Mouse (Mus musculus) forebrain, embryonic 11.5 days (tissue): Measurements from ENCODE around the gene Cckar. TPM values are rescaled to one million over a fixed set of nuclear protein-coding genes. Genes with fewer than 3 reads are reported as not detected.

ENCODE experiments used
- ATAC-seq: fragments of 200-750 bp; cut with Nextera tagmentation; replicated peaks from 2 replicates; pipeline ENCODE4 v1.8.0; 2017; ENCODE audit warnings: moderate TSS enrichment; ENCODE audit not compliant: low FRiP score
- DNase-seq: peaks from one replicate; pipeline ENCODE4 v3.0.0-alpha.2; 2017; ENCODE audit warnings: low spot score
- H3K27ac ChIP-seq: fragments of 300-500 bp; sonication (generic); 2 replicates; pipeline ENCODE4 v1.5.1; 2014; ENCODE audit warnings: low read depth, low read length
- H3K27me3 ChIP-seq: fragments of 300-500 bp; sonication (generic); 2 replicates; pipeline ENCODE4 v1.6.1; 2014; ENCODE audit warnings: mild to moderate bottlenecking, low read length, mixed read lengths; ENCODE audit not compliant: control insufficient read depth, insufficient read depth
- H3K36me3 ChIP-seq: fragments of 300-500 bp; sonication (generic); 2 replicates; pipeline ENCODE4 v1.6.1; 2014; ENCODE audit warnings: mild to moderate bottlenecking, low read length, moderate library complexity, mixed read lengths; ENCODE audit not compliant: control insufficient read depth, insufficient read depth
- H3K4me1 ChIP-seq: fragments of 300-500 bp; sonication (generic); replicated peaks from 2 replicates; pipeline ENCODE4 v1.6.1; 2014; ENCODE audit warnings: low read length, mixed read lengths; ENCODE audit not compliant: control insufficient read depth, insufficient read depth
- H3K4me2 ChIP-seq: fragments of 300-500 bp; sonication (generic); 2 replicates; pipeline ENCODE4 v1.6.1; 2014; ENCODE audit warnings: low read depth, mild to moderate bottlenecking, low read length, moderate library complexity, mixed read lengths; ENCODE audit not compliant: severe bottlenecking
- H3K4me3 ChIP-seq: fragments of 300-500 bp; sonication (generic); 2 replicates; pipeline ENCODE4 v1.5.1; 2014; ENCODE audit warnings: low read depth, low read length
- H3K9ac ChIP-seq: fragments of 300-500 bp; sonication (generic); 2 replicates; pipeline ENCODE4 v1.6.1; 2014; ENCODE audit warnings: low read length
- H3K9me3 ChIP-seq: fragments of 300-500 bp; sonication (generic); 2 replicates; pipeline ENCODE4 v1.6.1; 2016; ENCODE audit warnings: low read length, mixed read lengths; ENCODE audit not compliant: control insufficient read depth
- WGBS: fragments of 180-500 bp; shearing (Covaris S2); extraction: QIAGEN DNeasy Blood & Tissue Kit; methylation state at CpG from one replicate; pipeline ENCODE4 v1.1.7; 2014; 5-methylcytosine and 5-hydroxymethylcytosine counted together
- polyA plus RNA-seq: library from polyadenylated mRNA; unstranded; fragments of >200 nt; fragmentation: Nextera tagmentation; extraction: Ambion mirVana; gene quantifications from 2 replicates; pipeline ENCODE4 v1.2.1, GENCODE M21; 2014

Cckar gene
- polyA plus RNA-seq, 1 experiment from 2014 or later = 2.9 TPM

DNA sequence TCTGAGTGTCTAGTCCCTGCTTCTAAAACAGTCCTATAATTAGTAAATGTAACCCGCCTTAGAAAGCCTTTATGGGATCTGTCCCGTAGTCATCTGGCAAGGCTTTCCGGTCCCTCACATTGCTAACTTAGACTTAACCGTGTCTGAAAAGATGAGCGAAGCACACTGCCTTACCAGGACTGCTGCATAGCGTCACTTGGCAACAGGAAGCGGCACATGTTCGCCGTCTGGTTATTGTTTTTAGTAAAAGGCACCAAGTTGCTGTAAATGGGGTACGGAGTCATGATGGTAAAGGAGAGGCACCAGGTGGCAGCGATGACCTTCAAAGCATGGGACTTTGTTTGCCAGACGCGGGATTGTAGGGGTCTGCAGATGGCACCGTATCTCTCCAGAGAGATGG is 4.8 kb downstream of the Cckar start:
- no peak overlapping the region for H3K4me2 ChIP-seq
- H3K36me3 ChIP-seq = no peaks in the 10 kb centered on the region
- no peak for ATAC-seq
- H3K9me3 ChIP-seq = no peaks in the 10 kb centered on the region
- no peak overlapping the region for H3K4me3 ChIP-seq
- 89% methylated on average over 14 of the region's 14 CpGs for WGBS
- peaks cover 3% of the 10 kb centered on the region; the same call in 1 of the 2 replicates for H3K4me1 ChIP-seq
- no peak overlapping the region for H3K27ac ChIP-seq
- no peak overlapping the region for H3K9ac ChIP-seq
- H3K27me3 ChIP-seq = no peaks in the 10 kb centered on the region
- DNase-seq = no peak

GRCm38 (mm10) chr5:53697794-53698193 is 9.7 kb downstream of the Cckar start:
- WGBS = 85% methylated on average over 9 of the region's 9 CpGs
- Histone ChIP-seq H3K4me1 (no peaks in the 10 kb centered on the region), H3K36me3 (no peaks in the 10 kb centered on the region), H3K4me2 (no peak overlapping the region), H3K9me3 (no peaks in the 10 kb centered on the region), H3K4me3 (no peak overlapping the region), H3K27ac (no peak overlapping the region), H3K27me3 (no peaks in the 10 kb centered on the region), H3K9ac (no peak overlapping the region)
- ATAC-seq (no peak), DNase-seq (no peak)

GRCm38 (mm10) chr5:53696701-53697100 is 10.8 kb downstream of the Cckar start:
- Histone ChIP-seq H3K9ac (no peak overlapping the region), H3K9me3 (no peaks in the 10 kb centered on the region), H3K27me3 (no peaks in the 10 kb centered on the region), H3K4me1 (no peaks in the 10 kb centered on the region), H3K4me3 (no peak overlapping the region), H3K27ac (no peak overlapping the region), H3K36me3 (no peaks in the 10 kb centered on the region), H3K4me2 (no peak overlapping the region)
- DNase-seq (no peak), ATAC-seq (no peak)
- WGBS = 72% methylated on average over 3 of the region's 3 CpGs

DNA sequence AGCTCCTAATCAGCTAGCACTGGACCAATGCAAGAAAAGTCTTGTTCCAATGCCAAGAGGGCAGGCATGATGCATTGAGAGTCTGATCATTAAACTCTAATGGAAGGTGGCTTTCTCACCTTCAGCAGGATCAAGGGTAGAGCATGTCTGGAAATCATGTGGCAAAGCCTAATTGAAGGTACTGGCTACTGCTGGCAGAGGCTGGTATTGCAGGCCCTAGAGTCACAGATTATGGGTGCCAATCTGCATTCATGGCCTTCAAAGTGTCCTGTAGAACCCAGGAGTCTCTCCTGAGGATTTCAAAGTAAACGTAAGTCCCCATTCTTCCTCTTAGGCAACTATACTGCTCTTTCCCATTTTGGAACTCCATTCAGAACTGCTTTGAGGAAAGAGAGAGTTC is 14.8 kb downstream of the Cckar start:
- Histone ChIP-seq H3K4me3 (no peak overlapping the region), H3K4me1 (no peaks in the 10 kb centered on the region), H3K4me2 (no peak overlapping the region), H3K27me3 (no peaks in the 10 kb centered on the region), H3K27ac (no peak overlapping the region), H3K9me3 (no peaks in the 10 kb centered on the region), H3K36me3 (no peaks in the 10 kb centered on the region), H3K9ac (no peak overlapping the region)
- WGBS = 90% methylated on average over 1 of the region's 1 CpGs
- DNase-seq = no peak
- ATAC-seq = no peak

DNA sequence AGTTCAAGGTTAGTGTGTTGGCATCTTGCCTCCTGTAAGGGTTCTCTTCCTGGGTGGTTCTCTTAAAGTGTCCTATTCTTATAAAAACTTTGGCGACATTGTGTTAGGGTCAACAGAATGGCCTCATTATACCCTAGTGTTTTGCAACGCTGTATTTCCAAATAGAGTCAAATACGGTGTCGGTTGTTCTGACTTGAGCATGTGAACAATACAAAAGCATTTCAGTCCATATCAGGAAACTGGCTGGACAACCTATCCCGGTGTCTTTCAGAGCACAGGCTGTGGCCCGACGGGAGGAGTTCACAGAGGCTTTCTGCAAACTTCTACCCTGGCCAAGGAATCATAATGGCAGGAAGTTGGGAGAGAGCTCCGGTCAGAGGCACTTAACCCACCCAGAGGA is 15.4 kb downstream of the Cckar start:
- Histone ChIP-seq H3K27me3 (no peaks in the 10 kb centered on the region), H3K4me3 (no peak overlapping the region), H3K27ac (no peak overlapping the region), H3K9ac (no peak overlapping the region), H3K9me3 (no peaks in the 10 kb centered on the region), H3K4me2 (no peak overlapping the region), H3K4me1 (no peaks in the 10 kb centered on the region), H3K36me3 (no peaks in the 10 kb centered on the region)
- no peak for DNase-seq
- ATAC-seq = no peak
- 92% methylated on average over 8 of the region's 8 CpGs for WGBS

- 85% methylated on average over 3 of the region's 3 CpGs for WGBS
- ATAC-seq = no peak
Observed at GRCm38 (mm10) chr5:53691577-53691976, 15.9 kb downstream of the Cckar start.

GRCm38 (mm10) chr5:53688326-53688725 is 19.2 kb downstream of the Cckar start:
- ATAC-seq (no peak), DNase-seq (no peak)
- Histone ChIP-seq H3K4me3 (no peak overlapping the region), H3K9me3 (no peaks in the 10 kb centered on the region), H3K4me2 (no peak overlapping the region), H3K4me1 (no peaks in the 10 kb centered on the region), H3K9ac (no peak overlapping the region), H3K27me3 (no peaks in the 10 kb centered on the region), H3K36me3 (no peaks in the 10 kb centered on the region), H3K27ac (no peak overlapping the region)
- WGBS = 83% methylated on average over 7 of the region's 7 CpGs

More at GRCm38 (mm10) chr5:53691577-53691976, 15.9 kb downstream of the Cckar start:
- no peak for DNase-seq
- Histone ChIP-seq H3K9ac (no peak overlapping the region), H3K4me3 (no peak overlapping the region), H3K27ac (no peak overlapping the region), H3K27me3 (no peaks in the 10 kb centered on the region), H3K4me1 (no peaks in the 10 kb centered on the region), H3K36me3 (no peaks in the 10 kb centered on the region), H3K9me3 (no peaks in the 10 kb centered on the region), H3K4me2 (no peak overlapping the region)

- ATAC-seq (no peak), DNase-seq (no peak)
- no peak overlapping the region for H3K27ac ChIP-seq
- no peak overlapping the region for H3K9ac ChIP-seq
- 95% methylated on average over 2 of the region's 2 CpGs for WGBS
- H3K4me3 ChIP-seq = no peak overlapping the region
- no peak overlapping the region for H3K4me2 ChIP-seq
- no peaks in the 10 kb centered on the region for H3K9me3 ChIP-seq
- H3K27me3 ChIP-seq = no peaks in the 10 kb centered on the region
- no peaks in the 10 kb centered on the region for H3K36me3 ChIP-seq
- no peaks in the 10 kb centered on the region for H3K4me1 ChIP-seq
Observed at GRCm38 (mm10) chr5:53686379-53686778, 21.1 kb downstream of the Cckar start.

DNA sequence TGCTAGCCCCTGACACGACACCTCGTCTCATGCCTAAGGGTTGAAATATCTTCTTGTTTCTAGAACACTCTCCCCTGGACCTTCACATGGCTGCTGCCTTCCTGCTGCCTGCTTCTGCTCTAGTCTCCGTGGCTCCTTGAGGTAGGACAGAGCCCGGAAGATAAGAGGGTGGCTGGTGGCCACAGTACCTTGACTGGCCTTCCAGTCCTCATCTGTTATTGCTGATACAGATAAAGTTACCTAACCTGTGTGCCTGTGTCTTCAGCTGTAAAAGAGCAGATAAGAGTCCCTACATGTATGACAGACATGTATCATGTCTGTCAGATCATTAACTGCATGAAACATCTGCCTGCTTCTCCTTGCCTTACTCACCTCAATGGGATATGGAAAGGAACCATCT is 21.9 kb downstream of the Cckar start:
- Histone ChIP-seq H3K4me2 (no peak overlapping the region), H3K9ac (no peak overlapping the region), H3K9me3 (no peaks in the 10 kb centered on the region), H3K4me3 (no peak overlapping the region), H3K36me3 (no peaks in the 10 kb centered on the region), H3K27me3 (no peaks in the 10 kb centered on the region), H3K27ac (no peak overlapping the region), H3K4me1 (no peaks in the 10 kb centered on the region)
- ATAC-seq = no peak
- no peak for DNase-seq
- WGBS = 95% methylated on average over 4 of the region's 4 CpGs
